Mouse (Mus musculus) MEL (cell line): ENCODE measurements around the gene Prim2. TPM values are rescaled to one million over a fixed set of nuclear protein-coding genes. Genes with fewer than 3 reads are reported as not detected.

Source experiments
- DNase-seq: peaks from one replicate; pipeline ENCODE4 v3.0.0; 2011; ENCODE audit warnings: low read depth, low spot score
- H3K27ac ChIP-seq: 2 replicates; pipeline ENCODE4 v1.5.1; 2012; ENCODE audit warnings: low read depth, mild to moderate bottlenecking, control low read depth, low read length, moderate library complexity; ENCODE audit not compliant: control insufficient read depth
- H3K27me3 ChIP-seq, 2 experiments: fragments of 150-350 bp in 1 of 2; sonication (generic) in 1 of 2; 2 replicates each; pipeline ENCODE4 v1.6.1; 2012; ENCODE audit warnings: low read length in 2 of 2, mild to moderate bottlenecking in 2 of 2, improper control_type of control experiment in 1 of 2, moderate library complexity in 1 of 2; ENCODE audit not compliant: insufficient read depth in 2 of 2, control insufficient read depth in 1 of 2
- H3K36me3 ChIP-seq, 2 experiments: 2 replicates each; pipeline ENCODE4 v1.6.1; 2012 to 2014; ENCODE audit warnings: low read length in 2 of 2, improper control_type of control experiment in 1 of 2, inconsistent platforms in 1 of 2, mild to moderate bottlenecking in 1 of 2; ENCODE audit not compliant: insufficient read depth in 2 of 2, control insufficient read depth in 1 of 2
- H3K4me1 ChIP-seq, 2 experiments: fragments of 150-350 bp in 1 of 2; sonication (generic) in 1 of 2; 2 replicates each; pipeline ENCODE4 v1.6.1; 2012; ENCODE audit warnings: low read length in 2 of 2, improper control_type of control experiment in 1 of 2, mild to moderate bottlenecking in 1 of 2; ENCODE audit not compliant: insufficient read depth in 2 of 2, control insufficient read depth in 1 of 2
- H3K4me3 ChIP-seq, 2 experiments: fragments of 150-350 bp in 1 of 2; sonication (generic) in 1 of 2; 2 replicates each; pipeline ENCODE4 v1.5.1; 2012; ENCODE audit warnings: low read depth in 2 of 2, low read length in 2 of 2, mild to moderate bottlenecking in 2 of 2, moderate library complexity in 2 of 2, control low read depth in 1 of 2, improper control_type of control experiment in 1 of 2; ENCODE audit not compliant: control insufficient read depth in 1 of 2, insufficient read depth in 1 of 2
- H3K79me2 ChIP-seq: 2 replicates; pipeline ENCODE4 v1.6.1; 2012; ENCODE audit warnings: mild to moderate bottlenecking, low read length, moderate library complexity; ENCODE audit not compliant: control insufficient read depth, poor library complexity, insufficient read depth
- H3K9ac ChIP-seq: 2 replicates; pipeline ENCODE4 v1.6.1; 2012; ENCODE audit warnings: low read depth, mild to moderate bottlenecking, control low read depth, low read length, moderate library complexity; ENCODE audit not compliant: control insufficient read depth, poor library complexity, severe bottlenecking
- H3K9me3 ChIP-seq: fragments of 150-350 bp; sonication (generic); replicated peaks from 2 replicates; pipeline ENCODE4 v1.6.1; 2012; ENCODE audit warnings: mild to moderate bottlenecking, low read length, improper control_type of control experiment, moderate library complexity; ENCODE audit not compliant: insufficient read depth
- BHLHE40 ChIP-seq: IDR thresholded peaks from 2 replicates; pipeline ENCODE4 v1.6.1; 2012; ENCODE audit warnings: low read depth, mild to moderate bottlenecking, inconsistent platforms, low read length, improper control_type of control experiment, borderline replicate concordance
- ELF1 ChIP-seq: IDR thresholded peaks from 2 replicates; pipeline ENCODE4 v1.6.1; 2014; ENCODE audit warnings: low read depth, mild to moderate bottlenecking, inconsistent platforms, low read length, improper control_type of control experiment, moderate library complexity
- EP300 ChIP-seq, 2 experiments: IDR thresholded peaks; 2 replicates each; pipeline ENCODE4 v1.6.1; 2011; ENCODE audit warnings: improper control_type of control experiment in 2 of 2, low read length in 2 of 2, low read depth in 1 of 2, mild to moderate bottlenecking in 1 of 2
- GATA1 ChIP-seq: IDR thresholded peaks from 2 replicates; pipeline ENCODE4 v1.6.1; 2011; ENCODE audit warnings: low read depth, low read length, improper control_type of control experiment
- JUND ChIP-seq: IDR thresholded peaks from 2 replicates; pipeline ENCODE4 v1.6.1; 2011; ENCODE audit warnings: low read depth, mild to moderate bottlenecking, improper control_type of control experiment, low read length
- KAT2A ChIP-seq: conservative IDR thresholded peaks from 2 replicates; pipeline ENCODE4 v1.6.1; 2012; ENCODE audit warnings: low read depth, low read length, improper control_type of control experiment, inconsistent platforms
- MAZ ChIP-seq: IDR thresholded peaks from 2 replicates; pipeline ENCODE4 v1.6.1; 2012; ENCODE audit warnings: low read depth, mild to moderate bottlenecking, inconsistent platforms, low read length, improper control_type of control experiment
- MXI1 ChIP-seq: IDR thresholded peaks from 2 replicates; pipeline ENCODE4 v1.6.1; 2011; ENCODE audit warnings: mild to moderate bottlenecking, low read depth, low read length, improper control_type of control experiment
- MYB ChIP-seq: IDR thresholded peaks from 2 replicates; pipeline ENCODE4 v1.6.1; 2011; ENCODE audit warnings: mild to moderate bottlenecking, low read depth, low read length, improper control_type of control experiment
- NELFE ChIP-seq: IDR thresholded peaks from 2 replicates; pipeline ENCODE4 v1.6.1; 2011; ENCODE audit warnings: low read depth, low read length, improper control_type of control experiment
- NRF1 ChIP-seq: IDR thresholded peaks from 2 replicates; pipeline ENCODE4 v1.6.1; 2014; ENCODE audit warnings: low read depth, mild to moderate bottlenecking, inconsistent platforms, low read length, improper control_type of control experiment, moderate library complexity; ENCODE audit not compliant: poor library complexity, insufficient read depth, severe bottlenecking
- SIN3A ChIP-seq: IDR thresholded peaks from 2 replicates; pipeline ENCODE4 v1.6.1; 2012; ENCODE audit warnings: low read length, improper control_type of control experiment, inconsistent platforms
- SMC3 ChIP-seq: IDR thresholded peaks from 2 replicates; pipeline ENCODE4 v1.6.1; 2011; ENCODE audit warnings: low read depth, low read length, improper control_type of control experiment
- TAL1 ChIP-seq: IDR thresholded peaks from 2 replicates; pipeline ENCODE4 v1.6.1; 2012; ENCODE audit warnings: mild to moderate bottlenecking, inconsistent platforms, low read length, moderate library complexity, mixed read lengths
- TBP ChIP-seq: IDR thresholded peaks from 2 replicates; pipeline ENCODE4 v1.8.0; 2011; ENCODE audit warnings: low read depth, low read length, improper control_type of control experiment
- USF1 ChIP-seq: IDR thresholded peaks from 2 replicates; pipeline ENCODE4 v1.6.1; 2014; ENCODE audit warnings: low read depth, mild to moderate bottlenecking, inconsistent platforms, low read length, improper control_type of control experiment, moderate library complexity
- USF2 ChIP-seq, 2 experiments: IDR thresholded peaks; 2 replicates each; pipeline ENCODE4 v1.6.1; 2011 to 2012; ENCODE audit warnings: improper control_type of control experiment in 2 of 2, low read length in 2 of 2, borderline replicate concordance in 1 of 2, inconsistent platforms in 1 of 2, low read depth in 1 of 2, mild to moderate bottlenecking in 1 of 2; ENCODE audit not compliant: insufficient read depth in 1 of 2
- ZC3H11A ChIP-seq: IDR thresholded peaks from 2 replicates; pipeline ENCODE4 v1.6.1; 2012; ENCODE audit warnings: low read depth, mild to moderate bottlenecking, inconsistent platforms, low read length, improper control_type of control experiment
- ZMIZ1 ChIP-seq: IDR thresholded peaks from 2 replicates; pipeline ENCODE4 v1.6.1; 2012; ENCODE audit warnings: low read depth, mild to moderate bottlenecking, inconsistent platforms, low read length, improper control_type of control experiment, moderate library complexity
- ZNF384 ChIP-seq: IDR thresholded peaks from 2 replicates; pipeline ENCODE4 v1.6.1; 2012; ENCODE audit warnings: low read depth, mild to moderate bottlenecking, inconsistent platforms, low read length, improper control_type of control experiment
- polyA plus RNA-seq, 2 experiments: library from polyadenylated mRNA; stranded (reverse) in 1 of 2; unstranded in 1 of 2; fragments of >175 nt in 1 of 2; fragments of >200 nt in 1 of 2; gene quantifications; 2 replicates each; pipeline versions ENCODE4 v1.2.1 to v1.2.4; 2012; ENCODE audit warnings: low replicate concordance in 2 of 2, low read depth in 1 of 2; ENCODE audit not compliant: insufficient read length in 2 of 2, insufficient read depth in 1 of 2, missing spikeins in 1 of 2
- total RNA-seq: library from RNA; depleted of rRNA; stranded (reverse); fragments of 300-350 nt; gene quantifications from 2 replicates; pipeline ENCODE4 v1.2.3, GENCODE M21; 2012

Gene Prim2
- total and polyA plus RNA-seq, 3 experiments, result 36.1 to 48.9 TPM; not detected in 1

- no peak for TF ChIP-seq NRF1
These were observed 6.4 kb downstream of the Prim2 start (continued) for GRCm38 (mm10) chr1:33663163-33663562.

DNA sequence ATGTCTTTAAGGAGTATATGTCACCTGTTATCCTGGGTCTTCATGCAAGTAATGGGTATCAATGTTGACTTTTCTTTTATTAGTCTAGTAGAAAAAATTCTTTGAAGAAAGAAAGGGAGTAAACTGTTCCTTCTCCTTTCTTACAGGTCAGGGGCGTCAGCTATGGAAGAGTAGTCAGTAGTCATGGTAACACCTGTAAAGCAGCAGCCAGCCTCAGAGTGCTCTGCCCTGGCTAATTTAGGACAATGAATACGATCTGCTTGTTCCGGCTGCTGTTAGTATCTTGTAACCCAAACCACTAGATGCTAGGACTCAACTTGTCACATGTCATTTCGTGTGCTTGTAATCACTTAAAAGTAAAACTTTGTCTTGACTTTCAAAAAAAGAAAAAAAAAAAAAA, 11.3 kb downstream of the Prim2 start:
- TF ChIP-seq MYB (no peak), ZNF384 (no peak), TAL1 (no peak), ELF1 (no peak), KAT2A (no peak), MAZ (no peak), BHLHE40 (no peak), ZC3H11A (no peak), USF2 (IDR thresholded peaks at IDR 0.05; ENCODE audit: borderline replicate concordance in 1 of 2, insufficient read depth in 1 of 2, low read depth in 1 of 2, low read length in 2 of 2) (no peak)
- no peaks in the 10 kb centered on the region for H3K27me3 ChIP-seq

DNA sequence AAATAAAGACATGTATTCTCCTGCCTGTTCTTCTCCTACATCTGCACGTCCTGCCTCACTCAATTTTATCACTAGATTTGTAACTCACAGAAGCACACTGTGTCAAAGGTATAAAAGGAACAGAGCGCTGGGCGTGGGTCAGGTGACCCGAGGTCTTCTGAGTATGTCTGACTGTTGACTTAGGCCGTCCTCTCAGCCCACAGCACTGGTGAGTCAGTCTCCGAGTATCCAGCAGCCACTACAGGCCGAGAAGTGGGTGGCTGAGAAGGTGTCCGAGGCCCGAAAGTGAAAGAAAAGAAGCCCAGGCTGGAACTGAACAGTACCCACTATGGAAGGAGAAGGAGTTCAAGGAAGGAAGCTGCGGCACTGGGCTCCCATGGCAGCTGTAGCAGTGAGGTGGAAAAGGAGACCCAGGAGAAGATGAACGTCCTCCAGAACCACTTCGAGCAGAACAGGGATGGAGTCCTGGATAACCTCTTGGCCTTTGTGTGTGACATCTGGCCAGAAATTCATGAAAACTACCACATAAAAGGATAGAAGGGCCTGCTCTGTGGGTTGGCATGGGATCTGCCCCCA, 11.9 kb downstream of the Prim2 start:
- Histone ChIP-seq H3K4me1 (no peaks in the 10 kb centered on the region), H3K9ac (no peak overlapping the region), H3K36me3 (peaks cover 0 to 22% of the 10 kb centered on the region in 2 experiments; a peak in 2 of 4 replicates), H3K27me3 (no peaks in the 10 kb centered on the region), H3K9me3 (no peaks in the 10 kb centered on the region), H3K27ac (no peak overlapping the region), H3K79me2 (no peaks in the 10 kb centered on the region; the same call in 1 of the 2 replicates), H3K4me3 (no peak overlapping the region)
- no peak for TF ChIP-seq BHLHE40
- no peak for TF ChIP-seq SIN3A
- TF ChIP-seq MXI1, result no peak
- no peak for TF ChIP-seq SMC3
- no peak for TF ChIP-seq NRF1
- no peak for TF ChIP-seq ZMIZ1
- TF ChIP-seq EP300 (IDR thresholded peaks at IDR 0.05; ENCODE audit: low read depth in 1 of 2, low read length in 2 of 2), result no peak
- TF ChIP-seq TBP, result no peak
- TF ChIP-seq JUND, result no peak
- TF ChIP-seq MYB, result no peak
- no peak for TF ChIP-seq ZNF384
- no peak for TF ChIP-seq MAZ
- TF ChIP-seq NELFE, result no peak
- TF ChIP-seq GATA1, result no peak
- no peak for TF ChIP-seq USF1
- TF ChIP-seq KAT2A, result no peak
- DNase-seq, result no peak

More for the DNA sequence above, 11.3 kb downstream of the Prim2 start:
- DNase-seq, result no peak
- Histone ChIP-seq H3K27ac (no peak overlapping the region), H3K36me3 (peaks cover 0 to 26% of the 10 kb centered on the region in 2 experiments; a peak in 2 of 4 replicates), H3K4me1 (no peaks in the 10 kb centered on the region), H3K9me3 (no peaks in the 10 kb centered on the region), H3K79me2 (no peaks in the 10 kb centered on the region; the same call in 1 of the 2 replicates), H3K4me3 (no peak overlapping the region), H3K9ac (no peak overlapping the region)
